Mouse (Mus musculus) heart, adult 2 months (tissue): ENCODE measurements around the gene Myh3. TPM values are rescaled to one million over a fixed set of nuclear protein-coding genes. Genes with fewer than 3 reads are reported as not detected.

Source experiments
- DNase-seq, 2 experiments: peaks; one replicate each; pipeline ENCODE4 v3.0.0; 2021
- H3K27ac ChIP-seq: fragments of 200-600 bp; 2 replicates; pipeline ENCODE4 v1.8.1; 2022
- H3K27me3 ChIP-seq: fragments of 200-500 bp; 2 replicates; pipeline ENCODE4 v1.6.1; 2012; ENCODE audit warnings: mild to moderate bottlenecking, low read length, inconsistent platforms, mixed read lengths; ENCODE audit not compliant: control insufficient read depth, insufficient read depth
- H3K36me3 ChIP-seq: fragments of 200-500 bp; 2 replicates; pipeline ENCODE4 v1.6.1; 2012; ENCODE audit warnings: low read length, inconsistent platforms; ENCODE audit not compliant: control insufficient read depth, insufficient read depth
- H3K4me1 ChIP-seq: fragments of 200-500 bp; 2 replicates; pipeline ENCODE4 v1.6.1; 2011; ENCODE audit warnings: low read length; ENCODE audit not compliant: control insufficient read depth, insufficient read depth
- H3K4me3 ChIP-seq: fragments of 200-600 bp; 2 replicates; pipeline ENCODE4 v1.8.1; 2022
- H3K79me2 ChIP-seq: fragments of 200-500 bp; replicated peaks from 2 replicates; pipeline ENCODE4 v1.6.1; 2012; ENCODE audit warnings: mild to moderate bottlenecking, inconsistent platforms, low read length, moderate library complexity, mixed read lengths; ENCODE audit not compliant: control insufficient read depth, insufficient read depth
- H3K9ac ChIP-seq: fragments of 200-500 bp; 2 replicates; pipeline ENCODE4 v1.6.1; 2012; ENCODE audit warnings: low read depth, mild to moderate bottlenecking, control low read depth, inconsistent platforms, low read length, mixed read lengths
- CTCF ChIP-seq: fragments of 200-600 bp; IDR thresholded peaks from 2 replicates; pipeline ENCODE4 v1.8.1; 2022; ENCODE audit warnings: antibody characterized with exemption, mild to moderate bottlenecking, moderate library complexity
- EP300 ChIP-seq: fragments of 200-500 bp; IDR thresholded peaks from 2 replicates; pipeline ENCODE4 v1.6.1; 2011; ENCODE audit warnings: low read depth, low read length, control low read depth; ENCODE audit not compliant: insufficient read depth
- POLR2A ChIP-seq: fragments of 200-500 bp; IDR thresholded peaks from 2 replicates; pipeline ENCODE4 v1.6.1; 2011; ENCODE audit warnings: mild to moderate bottlenecking, low read depth, low read length, control low read depth; ENCODE audit not compliant: insufficient read depth
- WGBS: fragments of 180-500 bp; shearing (Covaris S2); methylation state at CpG from one replicate; pipeline ENCODE4 v1.1.7; 2018; 5-methylcytosine and 5-hydroxymethylcytosine counted together
- intact Hi-C: fragments of 180-260 bp; cut with DNase I; formaldehyde crosslinking; loops from one replicate; pipeline ENCODE4 v1.15.1; 2025
- polyA plus RNA-seq: library from polyadenylated mRNA; depleted of rRNA; stranded (reverse); fragments of >200 nt; gene quantifications from 2 replicates; pipeline ENCODE4 v1.2.3, GENCODE M21; 2012
- total RNA-seq, 2 experiments: library from RNA; stranded (reverse); gene quantifications; 2 replicates each; pipeline ENCODE4 v1.2.3; 2021

Myh3 gene
- total and polyA plus RNA-seq, 3 experiments, result not detected

- intact Hi-C loops, result loop anchor here (5.0 kb wide), 1 partner anchor 563 kb away; no protein-coding TSS in a partner anchor
- Histone ChIP-seq H3K9ac (no peak overlapping the region), H3K27me3 (no peaks in the 10 kb centered on the region), H3K36me3 (no peaks in the 10 kb centered on the region), H3K4me3 (no peak overlapping the region), H3K4me1 (no peaks in the 10 kb centered on the region), H3K79me2 (no peaks in the 10 kb centered on the region), H3K27ac (no peak overlapping the region)
- no peak for TF ChIP-seq CTCF
- TF ChIP-seq POLR2A, result no peak
- no peak for TF ChIP-seq EP300
- DNase-seq, result no peak
- WGBS, result 91% methylated on average over 5 of the region's 5 CpGs
These were observed 36.2 kb downstream of the Myh3 start for GRCm38 (mm10) chr11:67114261-67114660.

GRCm38 (mm10) chr11:67114901-67115300, 36.8 kb downstream of the Myh3 start:
- no peaks in the 10 kb centered on the region for H3K27me3 ChIP-seq
- intact Hi-C loops, result loop anchor here (5.0 kb wide), 1 partner anchor 562 kb away; no protein-coding TSS in a partner anchor
- H3K9ac ChIP-seq, result no peak overlapping the region
- no peak overlapping the region for H3K27ac ChIP-seq
- H3K4me3 ChIP-seq, result no peak overlapping the region
- no peaks in the 10 kb centered on the region for H3K36me3 ChIP-seq
- WGBS, result 84% methylated on average over 12 of the region's 12 CpGs
- H3K79me2 ChIP-seq, result no peaks in the 10 kb centered on the region
- H3K4me1 ChIP-seq, result no peaks in the 10 kb centered on the region
- no peak for DNase-seq
- TF ChIP-seq EP300 (no peak), POLR2A (no peak), CTCF (no peak)

DNA sequence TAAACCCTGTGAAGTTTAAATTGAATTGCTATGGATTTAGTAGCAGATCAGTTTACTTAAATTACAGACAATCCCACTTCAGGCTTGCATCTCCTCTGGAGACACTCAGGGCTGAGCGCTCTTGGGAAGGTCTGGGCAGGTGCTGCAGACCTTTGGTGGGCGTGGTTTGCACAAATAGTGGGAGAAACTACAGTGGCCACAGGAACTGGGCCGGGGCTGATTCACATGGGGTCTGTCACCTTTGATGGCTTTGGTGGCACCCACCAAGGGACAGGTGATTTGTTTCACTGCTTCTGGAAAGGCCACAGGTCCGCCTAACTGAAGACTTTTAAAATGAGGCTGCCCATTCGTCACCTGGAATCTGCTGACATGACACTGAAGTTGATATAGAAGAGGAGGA, 38.6 kb downstream of the Myh3 start:
- intact Hi-C loops, result no loop called here
- no peaks in the 10 kb centered on the region for H3K36me3 ChIP-seq
- H3K27ac ChIP-seq, result no peak overlapping the region
- H3K4me1 ChIP-seq, result no peaks in the 10 kb centered on the region
- no peak overlapping the region for H3K4me3 ChIP-seq
- no peak overlapping the region for H3K9ac ChIP-seq
- H3K79me2 ChIP-seq, result no peaks in the 10 kb centered on the region
- TF ChIP-seq POLR2A (no peak), CTCF (no peak), EP300 (no peak)
- no peak for DNase-seq
- WGBS, result 78% methylated on average over 5 of the region's 5 CpGs
- H3K27me3 ChIP-seq, result no peaks in the 10 kb centered on the region

DNA sequence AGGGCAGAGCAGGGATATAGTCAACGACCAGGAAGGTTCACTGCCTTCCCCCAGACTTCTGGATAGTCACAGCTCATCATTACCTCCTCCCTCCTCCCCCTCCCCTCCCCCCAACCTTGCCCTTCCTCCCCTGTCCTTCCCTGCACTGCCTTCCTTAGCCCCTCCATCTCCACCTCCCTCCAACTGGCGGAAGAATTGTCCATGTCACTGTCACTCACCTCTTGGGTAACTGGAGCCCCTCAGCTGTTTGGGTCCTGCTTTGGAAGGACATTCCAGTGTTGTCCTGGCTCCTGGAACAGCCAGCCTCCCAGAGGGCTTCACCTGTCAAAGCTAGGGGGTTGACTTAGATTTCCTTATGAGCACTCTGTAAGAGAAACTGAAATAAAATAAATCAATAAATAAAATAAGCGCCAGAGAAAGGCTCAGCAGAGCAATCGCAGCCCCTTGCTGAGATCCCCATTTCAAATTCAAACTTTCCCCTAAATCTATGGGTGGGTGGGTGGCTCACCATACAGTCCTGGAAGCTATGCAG, 41.5 kb downstream of the Myh3 start:
- no peak overlapping the region for H3K27ac ChIP-seq
- H3K36me3 ChIP-seq, result no peaks in the 10 kb centered on the region
- H3K27me3 ChIP-seq, result no peaks in the 10 kb centered on the region
- H3K9ac ChIP-seq, result no peak overlapping the region
- H3K4me1 ChIP-seq, result no peaks in the 10 kb centered on the region
- DNase-seq, result no peak
- H3K4me3 ChIP-seq, result no peak overlapping the region
- no peak for TF ChIP-seq POLR2A
- no peak for TF ChIP-seq CTCF
- no peak for TF ChIP-seq EP300
- intact Hi-C loops, result no loop called here
- H3K79me2 ChIP-seq, result no peaks in the 10 kb centered on the region
- WGBS, result 52% methylated on average over 4 of the region's 4 CpGs

- H3K27me3 ChIP-seq, result no peaks in the 10 kb centered on the region
- no peak for DNase-seq
- no peak overlapping the region for H3K9ac ChIP-seq
- no peak for TF ChIP-seq EP300
- no peak for TF ChIP-seq CTCF
- no peak for TF ChIP-seq POLR2A
- H3K36me3 ChIP-seq, result no peaks in the 10 kb centered on the region
- no peaks in the 10 kb centered on the region for H3K4me1 ChIP-seq
- WGBS, result 61% methylated on average over 12 of the region's 12 CpGs
- no peak overlapping the region for H3K27ac ChIP-seq
- no peak overlapping the region for H3K4me3 ChIP-seq
- intact Hi-C loops, result no loop called here
- H3K79me2 ChIP-seq, result no peaks in the 10 kb centered on the region
These were observed 42.7 kb downstream of the Myh3 start for GRCm38 (mm10) chr11:67120697-67121294.

GRCm38 (mm10) chr11:67124943-67125342, 46.8 kb downstream of the Myh3 start:
- H3K9ac ChIP-seq, result no peak overlapping the region
- H3K27me3 ChIP-seq, result no peaks in the 10 kb centered on the region
- H3K36me3 ChIP-seq, result no peaks in the 10 kb centered on the region
- intact Hi-C loops, result no loop called here
- H3K4me1 ChIP-seq, result no peaks in the 10 kb centered on the region
- TF ChIP-seq POLR2A (no peak), CTCF (no peak), EP300 (no peak)
- H3K79me2 ChIP-seq, result no peaks in the 10 kb centered on the region
- WGBS, result 81% methylated on average over 7 of the region's 7 CpGs
- no peak overlapping the region for H3K27ac ChIP-seq
- no peak for DNase-seq
- H3K4me3 ChIP-seq, result no peak overlapping the region
